Mouse (Mus musculus) liver, postnatal 0 days (tissue): ENCODE measurements at regions not wholly inside any gene's neighbourhood (a gene's known extent, or its start where the extent isn't known, plus 50 kb on each side); places are given as distances from the start of the nearest gene placed in this dataset.

Experiments used
- CTCF ChIP-seq: sonication (generic); IDR thresholded peaks from 2 replicates; pipeline ENCODE4 v1.5.1; 2016; ENCODE audit warnings: antibody characterized with exemption, low read depth
- EP300 ChIP-seq: IDR thresholded peaks from 2 replicates; pipeline ENCODE4 v1.6.1; 2016; ENCODE audit warnings: antibody characterized with exemption, low read depth, mild to moderate bottlenecking

DNA sequence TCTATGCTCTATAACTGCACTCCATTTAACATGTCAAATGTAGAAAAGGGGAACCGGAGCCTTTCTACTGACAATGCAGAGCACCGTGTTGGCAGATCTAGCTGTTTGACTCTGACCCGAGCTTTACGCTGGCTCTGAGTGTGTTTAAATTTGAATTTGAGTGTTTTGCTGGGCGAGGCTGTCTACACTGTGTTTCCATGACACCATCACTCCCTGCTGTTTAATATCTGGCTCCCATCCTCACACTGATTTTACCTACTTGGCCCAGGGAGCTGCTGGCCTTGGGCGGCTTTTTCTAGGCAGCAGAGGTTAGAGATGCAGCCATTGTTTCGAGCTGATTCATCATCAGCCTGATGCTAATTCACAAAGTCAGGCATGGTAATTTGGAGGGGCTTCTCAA, 100.7 kb upstream of the Serp2 start:
- TF ChIP-seq CTCF (no peak), EP300 (no peak)
